Mouse (Mus musculus): Measurements from ENCODE around the gene Nrxn2. TPM values are rescaled to one million over a fixed set of nuclear protein-coding genes. Genes with fewer than 3 reads are reported as not detected.

Gene Nrxn2
- polyA plus RNA-seq, 1 experiment, result 7.3 TPM

DNA sequence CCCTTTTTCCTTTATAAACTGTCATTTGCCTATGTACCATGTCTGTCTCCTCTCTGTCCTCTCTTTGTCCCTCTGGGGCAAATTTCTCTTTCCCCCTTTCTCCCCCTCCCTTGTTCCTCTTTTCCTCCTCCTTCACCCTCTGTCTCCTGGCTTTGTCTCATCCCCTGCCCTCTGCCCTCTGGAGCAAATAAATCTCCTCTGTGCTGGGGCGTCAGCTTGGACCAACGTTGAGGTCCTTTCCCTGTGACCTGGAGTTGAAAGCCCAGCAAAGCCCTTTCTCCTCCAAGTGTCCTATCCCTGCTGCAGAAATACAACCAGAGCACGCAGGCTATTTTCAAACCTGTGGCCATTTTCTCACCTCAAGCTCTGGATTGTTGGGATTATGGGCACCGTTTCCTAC lies 141.0 kb downstream of the Nrxn2 start:
- DNase-seq, result no peak
- TF ChIP-seq CTCF (IDR thresholded peaks at IDR 0.05; ENCODE audit: insufficient read depth, low read length) (no peak), POLR2A (IDR thresholded peaks at IDR 0.05; ENCODE audit: borderline replicate concordance, extremely low read depth, low read depth, low read length) (no peak)
- Histone ChIP-seq H3K4me1 (ENCODE audit: control insufficient read depth, insufficient read depth, low read length) (no peaks in the 10 kb centered on the region), H3K4me3 (replicated peaks; ENCODE audit: extremely low read depth, low read depth, low read length) (no peak overlapping the region)
- WGBS, result 63% methylated on average over 4 of the region's 4 CpGs

DNA sequence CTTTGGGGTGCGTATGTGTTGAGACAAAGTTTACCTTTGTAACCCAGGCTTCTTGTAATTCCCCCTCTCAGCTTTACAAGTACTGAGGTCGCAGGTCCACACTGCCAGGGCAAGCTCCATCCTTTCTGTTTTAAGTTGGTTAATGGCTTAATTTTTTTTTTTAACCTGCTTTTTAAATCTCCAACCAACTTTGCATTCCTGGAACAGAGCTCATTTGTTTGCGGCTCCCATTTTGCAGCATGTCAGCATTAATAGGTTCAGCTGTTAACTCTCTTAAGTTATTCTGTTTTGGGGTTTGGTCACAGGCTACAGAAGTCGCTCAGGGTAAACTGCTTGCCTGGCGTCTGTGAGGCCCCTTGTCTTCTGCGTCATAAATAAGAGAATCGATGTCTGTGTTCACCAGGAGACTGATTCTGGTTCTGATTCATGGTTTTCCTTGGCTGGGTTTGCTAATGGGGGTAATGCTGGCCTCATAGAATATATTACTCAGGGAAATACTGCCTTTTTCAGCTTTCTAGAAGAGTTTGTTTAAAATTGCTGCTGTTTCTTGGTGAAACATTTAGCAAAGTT lies 141.8 kb downstream of the Nrxn2 start:
- H3K4me3 ChIP-seq (replicated peaks; ENCODE audit: extremely low read depth, low read depth, low read length), result no peak overlapping the region
- 88% methylated on average over 7 of the region's 7 CpGs for WGBS
- no peak for TF ChIP-seq CTCF (IDR thresholded peaks at IDR 0.05; ENCODE audit: insufficient read depth, low read length)
- TF ChIP-seq POLR2A (IDR thresholded peaks at IDR 0.05; ENCODE audit: borderline replicate concordance, extremely low read depth, low read depth, low read length), result no peak
- H3K4me1 ChIP-seq (ENCODE audit: control insufficient read depth, insufficient read depth, low read length), result no peaks in the 10 kb centered on the region
- DNase-seq, result no peak

DNA sequence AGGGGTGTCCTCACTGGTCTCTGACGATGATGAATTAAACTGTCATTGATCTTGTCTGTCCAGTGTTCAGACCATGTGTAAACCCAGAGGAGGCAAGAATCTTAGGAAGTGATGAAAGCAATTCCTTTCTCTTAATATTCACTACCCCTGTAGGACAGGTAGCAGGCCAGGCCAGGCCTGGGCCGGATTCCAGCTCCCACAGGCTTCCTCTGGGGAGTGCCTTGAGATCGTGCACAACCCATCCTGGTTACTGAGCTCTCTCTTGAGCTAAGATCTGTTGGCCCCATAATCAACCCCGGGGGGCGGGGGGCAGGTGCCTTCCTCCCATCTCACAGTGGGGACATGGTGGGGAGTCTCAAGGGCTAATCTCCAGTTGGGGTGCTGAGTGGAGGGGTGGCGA lies 146.6 kb downstream of the Nrxn2 start:
- H3K4me1 ChIP-seq (ENCODE audit: control insufficient read depth, insufficient read depth, low read length), result no peaks in the 10 kb centered on the region
- TF ChIP-seq POLR2A (IDR thresholded peaks at IDR 0.05; ENCODE audit: borderline replicate concordance, extremely low read depth, low read depth, low read length), result no peak
- TF ChIP-seq CTCF (IDR thresholded peaks at IDR 0.05; ENCODE audit: insufficient read depth, low read length), result no peak
- H3K4me3 ChIP-seq (replicated peaks; ENCODE audit: extremely low read depth, low read depth, low read length), result no peak overlapping the region
- DNase-seq, result no peak
- 90% methylated on average over 6 of the region's 6 CpGs for WGBS

DNA sequence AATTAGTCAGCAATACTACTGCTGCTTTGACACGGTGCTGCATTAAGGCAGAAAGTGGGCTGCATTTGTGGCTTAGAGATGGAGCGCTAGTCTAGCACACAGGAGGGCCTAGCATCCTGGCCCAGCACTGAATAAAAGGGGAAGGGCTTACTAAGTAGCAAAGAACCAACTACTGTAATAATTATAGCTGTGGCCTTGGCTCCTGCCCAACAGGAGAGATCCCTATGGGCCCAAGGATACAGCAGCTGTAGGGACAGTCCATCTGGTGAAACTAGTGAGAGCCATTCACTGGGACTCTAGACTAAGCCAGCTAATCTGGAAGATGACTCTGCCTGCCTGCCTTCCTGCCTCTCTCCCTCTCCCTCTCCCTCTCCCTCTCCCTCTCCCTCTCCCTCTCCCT lies 147.9 kb downstream of the Nrxn2 start:
- no peak for DNase-seq
- WGBS, result 92% methylated on average over 2 of the region's 2 CpGs
- no peak for TF ChIP-seq POLR2A (IDR thresholded peaks at IDR 0.05; ENCODE audit: borderline replicate concordance, extremely low read depth, low read depth, low read length)

DNA sequence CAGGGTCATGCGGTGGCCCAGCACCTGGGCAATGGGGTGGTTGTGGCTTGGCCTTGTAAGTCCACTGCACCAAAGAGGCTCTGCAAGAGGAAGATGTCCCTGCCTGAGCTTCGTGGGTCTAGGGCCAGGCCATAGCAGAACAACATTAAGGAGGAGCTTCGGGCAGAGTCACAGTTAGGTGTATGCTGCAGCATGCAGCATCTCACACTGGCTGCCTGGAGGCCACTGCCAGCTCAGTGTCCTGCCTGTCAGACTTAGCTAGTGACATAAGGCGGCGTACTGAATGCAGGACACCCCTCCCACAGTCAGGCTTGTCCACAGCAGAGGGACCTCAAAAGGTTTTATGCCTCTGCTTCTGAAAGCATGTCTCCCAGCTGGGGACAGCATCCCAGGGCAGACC lies 150.5 kb downstream of the Nrxn2 start:
- no peaks in the 10 kb centered on the region for H3K4me1 ChIP-seq (ENCODE audit: control insufficient read depth, insufficient read depth, low read length)
- DNase-seq, result no peak
- no peak overlapping the region for H3K4me3 ChIP-seq (replicated peaks; ENCODE audit: extremely low read depth, low read depth, low read length)
- TF ChIP-seq CTCF (IDR thresholded peaks at IDR 0.05; ENCODE audit: insufficient read depth, low read length) (no peak), POLR2A (IDR thresholded peaks at IDR 0.05; ENCODE audit: borderline replicate concordance, extremely low read depth, low read depth, low read length) (no peak)
- WGBS, result 85% methylated on average over 5 of the region's 5 CpGs

More for the DNA sequence above, 147.9 kb downstream of the Nrxn2 start:
- Histone ChIP-seq H3K4me1 (ENCODE audit: control insufficient read depth, insufficient read depth, low read length) (no peaks in the 10 kb centered on the region), H3K4me3 (replicated peaks; ENCODE audit: extremely low read depth, low read depth, low read length) (no peak overlapping the region)

DNA sequence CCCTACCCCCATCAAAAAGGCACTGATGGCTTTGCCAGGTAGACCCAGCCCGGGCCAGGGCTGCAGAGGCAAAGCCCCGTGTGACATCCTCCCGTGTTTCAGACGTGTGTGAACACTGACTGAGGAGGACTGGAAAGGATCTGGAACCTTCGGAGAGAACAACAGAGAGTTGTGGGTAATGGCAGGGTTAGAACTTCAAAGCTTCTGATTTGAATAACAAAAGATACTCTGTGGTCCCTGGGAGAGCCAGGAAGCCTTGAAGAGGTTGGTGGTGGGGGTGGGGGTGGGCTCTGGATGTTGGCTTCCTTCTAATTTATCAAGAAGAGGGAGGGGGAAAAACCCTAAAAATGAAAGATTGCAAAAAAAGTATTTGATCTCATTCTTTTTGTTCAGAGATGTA lies 151.0 kb downstream of the Nrxn2 start:
- no peak for DNase-seq
- Histone ChIP-seq H3K4me1 (ENCODE audit: control insufficient read depth, insufficient read depth, low read length) (no peaks in the 10 kb centered on the region), H3K4me3 (replicated peaks; ENCODE audit: extremely low read depth, low read depth, low read length) (no peak overlapping the region)
- WGBS, result 46% methylated on average over 5 of the region's 5 CpGs
- TF ChIP-seq CTCF (IDR thresholded peaks at IDR 0.05; ENCODE audit: insufficient read depth, low read length) (no peak), POLR2A (IDR thresholded peaks at IDR 0.05; ENCODE audit: borderline replicate concordance, extremely low read depth, low read depth, low read length) (no peak)

DNA sequence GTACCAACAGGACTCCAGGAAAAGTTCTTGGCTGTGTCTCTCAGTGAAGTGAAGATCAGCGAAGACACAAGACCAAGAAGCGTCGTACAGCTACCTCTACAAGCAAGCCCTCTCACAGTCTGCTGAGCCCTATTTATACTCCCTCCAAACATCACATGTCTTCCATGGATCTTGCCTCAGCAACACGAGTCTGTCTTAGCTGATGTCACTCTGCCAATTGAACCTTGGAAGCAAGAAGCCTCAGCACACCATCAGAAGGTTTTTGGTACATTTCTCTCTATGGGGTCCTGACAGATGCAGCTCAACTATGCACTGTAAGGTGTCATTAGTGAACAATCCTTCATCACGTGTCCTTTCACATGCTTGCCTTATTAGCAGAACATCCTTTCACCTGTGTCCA lies 152.9 kb downstream of the Nrxn2 start:
- Histone ChIP-seq H3K4me3 (replicated peaks; ENCODE audit: extremely low read depth, low read depth, low read length) (no peak overlapping the region), H3K4me1 (ENCODE audit: control insufficient read depth, insufficient read depth, low read length) (no peaks in the 10 kb centered on the region)
- DNase-seq, result no peak
- no peak for TF ChIP-seq CTCF (IDR thresholded peaks at IDR 0.05; ENCODE audit: insufficient read depth, low read length)
- TF ChIP-seq POLR2A (IDR thresholded peaks at IDR 0.05; ENCODE audit: borderline replicate concordance, extremely low read depth, low read depth, low read length), result no peak
- WGBS, result 78% methylated on average over 5 of the region's 5 CpGs

DNA sequence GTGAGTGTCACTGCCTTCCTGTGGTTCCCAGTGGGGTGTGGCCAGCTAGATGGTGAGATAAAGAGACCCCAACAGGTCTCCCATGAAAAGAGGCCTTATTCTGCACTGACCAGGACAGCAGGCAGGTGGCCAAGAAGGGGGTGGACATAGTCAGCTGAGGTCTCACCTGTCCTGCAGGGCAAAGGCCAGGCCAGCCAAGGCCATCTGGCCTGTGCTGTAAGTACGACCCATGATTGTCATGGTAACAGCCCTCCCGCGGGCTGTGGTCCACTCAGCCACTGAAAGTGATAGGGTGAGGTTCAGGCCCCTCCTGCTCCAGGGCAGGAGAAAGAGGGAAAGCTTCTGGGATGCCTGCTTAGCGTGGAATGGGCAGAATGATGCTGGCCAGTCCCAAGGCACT lies 153.5 kb downstream of the Nrxn2 start:
- Histone ChIP-seq H3K4me3 (replicated peaks; ENCODE audit: extremely low read depth, low read depth, low read length) (no peak overlapping the region), H3K4me1 (ENCODE audit: control insufficient read depth, insufficient read depth, low read length) (no peaks in the 10 kb centered on the region)
- DNase-seq, result no peak
- TF ChIP-seq POLR2A (IDR thresholded peaks at IDR 0.05; ENCODE audit: borderline replicate concordance, extremely low read depth, low read depth, low read length) (no peak), CTCF (IDR thresholded peaks at IDR 0.05; ENCODE audit: insufficient read depth, low read length) (no peak)
- 43% methylated on average over 4 of the region's 4 CpGs for WGBS

Other genes with a start within 250 kb of the Nrxn2 start
- gene Majin, start 234.3 kb upstream of the Nrxn2 start, polyA plus RNA-seq (2012; rRNA removed), result 0.37 and 0.75 TPM in 2 replicates
- gene Gpha2, start 192.4 kb upstream of the Nrxn2 start, polyA plus RNA-seq (2012; rRNA removed), result 1.7 and 2.6 TPM in 2 replicates
- 58.7 and 88.5 TPM in 2 replicates for gene Ppp2r5b, start 182.9 kb upstream of the Nrxn2 start, polyA plus RNA-seq (2012; rRNA removed)
- gene Atg2a, start 177.1 kb upstream of the Nrxn2 start, polyA plus RNA-seq (2012; rRNA removed), result 37.0 and 37.7 TPM in 2 replicates
- gene Ehd1, start 142.0 kb upstream of the Nrxn2 start, polyA plus RNA-seq (2012; rRNA removed), result 399 and 593 TPM in 2 replicates
- gene Cdc42bpg, start 112.3 kb upstream of the Nrxn2 start, polyA plus RNA-seq (2012; rRNA removed), result 132 and 133 TPM in 2 replicates
- gene Men1, start 83.8 kb upstream of the Nrxn2 start, polyA plus RNA-seq (2012; rRNA removed), result 52.1 and 56.2 TPM in 2 replicates
- gene Map4k2, start 77.6 kb upstream of the Nrxn2 start, polyA plus RNA-seq (2012; rRNA removed), result 303 and 441 TPM in 2 replicates
- gene Sf1, start 55.0 kb upstream of the Nrxn2 start, polyA plus RNA-seq (2012; rRNA removed), result 136 and 194 TPM in 2 replicates
- 32.8 and 135 TPM in 2 replicates for gene Pygm, start 34.3 kb upstream of the Nrxn2 start, polyA plus RNA-seq (2012; rRNA removed)
- gene Rasgrp2, start 19.4 kb upstream of the Nrxn2 start, polyA plus RNA-seq (2012; rRNA removed), result 210 and 287 TPM in 2 replicates
- 0.62 and 0.65 TPM in 2 replicates for gene Slc22a12, start 124.3 kb downstream of the Nrxn2 start, polyA plus RNA-seq (2012; rRNA removed)

Data from lung, adult 2 months (tissue).